Mouse (Mus musculus): ENCODE results near the gene Prdm16. TPM values are rescaled to one million over a fixed set of nuclear protein-coding genes. Genes with fewer than 3 reads are reported as not detected.

The Prdm16 gene
- total RNA-seq, 2 experiments from 2014 or later, result 1.4 to 2.0 TPM

GRCm38 (mm10) chr4:154563201-154563600 lies 73.5 kb downstream of the Prdm16 start:
- DNase-seq (ENCODE audit: low spot score), result no peak

DNA sequence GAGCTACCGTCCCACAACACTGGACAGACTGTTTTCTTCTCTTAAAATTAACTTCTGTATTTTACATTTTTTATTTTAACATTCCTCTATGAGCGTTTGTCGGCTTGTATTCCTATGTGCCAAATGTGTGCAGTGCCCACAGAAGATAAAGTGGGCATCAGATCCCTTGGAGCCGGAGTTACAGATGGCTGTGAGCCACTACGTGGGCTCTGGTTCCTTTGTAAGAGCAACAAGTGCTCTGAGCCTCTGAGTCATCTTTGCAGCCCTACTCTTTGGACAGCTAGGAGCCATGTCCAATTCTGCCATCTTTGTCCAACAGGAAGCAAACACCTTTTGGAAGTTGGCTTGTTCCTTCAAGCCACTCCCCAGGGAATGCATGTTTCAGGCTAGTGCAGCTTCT lies 78.6 kb downstream of the Prdm16 start:
- no peak for DNase-seq (ENCODE audit: low spot score)

GRCm38 (mm10) chr4:154557168-154557567 lies 79.5 kb downstream of the Prdm16 start:
- no peak for DNase-seq (ENCODE audit: low spot score)

DNA sequence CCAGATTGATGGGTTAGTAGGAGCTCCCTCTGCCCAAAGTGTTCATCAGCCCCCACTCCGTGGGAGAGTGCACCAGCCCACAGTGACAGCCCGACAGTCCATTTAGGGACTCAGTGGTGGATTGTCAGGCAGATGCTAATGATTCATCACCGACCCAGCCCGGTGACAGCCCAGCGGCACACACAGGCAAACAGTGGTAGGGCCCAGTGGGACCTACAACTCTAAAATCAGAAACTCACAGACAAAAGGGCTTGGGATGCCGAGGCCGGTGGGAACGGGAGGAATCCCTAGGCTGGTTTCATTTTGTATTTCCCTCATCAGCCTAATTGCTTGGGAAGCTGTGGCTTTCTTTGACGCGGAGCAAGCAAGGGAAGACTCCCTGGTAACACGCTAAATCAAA lies 80.3 kb downstream of the Prdm16 start:
- DNase-seq (ENCODE audit: low spot score), result no peak

GRCm38 (mm10) chr4:154549961-154550393 lies 86.7 kb downstream of the Prdm16 start:
- no peak for DNase-seq (ENCODE audit: low spot score)

DNA sequence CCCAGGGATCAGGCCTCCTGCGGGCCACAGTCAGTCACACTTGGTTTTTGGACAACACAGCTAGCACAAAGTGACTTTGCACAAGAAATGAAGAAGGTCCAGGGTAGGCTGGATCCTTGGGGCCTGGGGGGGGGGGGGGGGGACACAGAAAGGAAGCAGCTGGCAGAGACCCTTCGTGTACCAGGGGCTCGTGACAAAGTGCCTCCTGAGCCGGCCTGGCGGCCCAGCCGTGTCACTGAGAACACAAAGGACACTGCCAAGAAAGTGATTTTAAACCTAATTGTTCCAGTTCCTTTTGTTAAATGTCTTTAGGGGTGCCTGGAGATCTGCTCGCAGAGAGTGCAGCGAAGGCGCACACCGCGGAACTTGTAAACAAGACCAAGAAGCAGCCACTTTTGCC lies 87.2 kb downstream of the Prdm16 start:
- DNase-seq (ENCODE audit: low spot score), result no peak

DNA sequence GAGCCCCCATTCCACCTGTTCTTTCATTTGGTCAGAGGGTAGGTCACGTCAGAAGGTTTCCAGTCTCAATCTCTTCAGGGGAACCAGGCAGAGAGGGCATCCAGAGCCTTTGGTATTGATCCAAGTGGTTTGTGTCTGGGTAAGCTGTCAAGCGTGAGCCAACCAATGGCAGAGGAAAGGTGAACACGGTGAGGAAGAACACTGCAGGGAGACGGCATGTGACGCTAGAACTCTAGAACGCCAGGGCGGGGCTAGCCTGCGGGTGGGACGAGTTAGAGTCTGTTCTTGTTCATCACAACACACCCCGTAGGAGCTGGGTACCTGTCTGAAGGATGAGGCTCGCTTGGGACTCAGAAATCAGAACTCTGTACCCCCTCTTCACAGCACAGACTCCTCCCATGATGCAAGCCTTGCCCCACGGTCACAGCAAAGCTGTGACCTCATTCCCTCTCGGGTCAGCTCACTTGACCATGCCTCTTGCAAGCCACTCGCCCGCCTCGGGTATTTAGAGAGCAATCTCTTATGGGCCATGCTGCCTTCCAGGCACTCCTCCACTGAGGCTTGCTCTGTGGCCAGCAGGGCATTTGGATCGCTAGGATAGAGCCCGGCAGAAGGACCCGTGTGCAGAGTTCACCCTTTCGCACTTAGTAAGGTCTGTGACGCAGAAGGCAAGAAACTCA lies 89.4 kb downstream of the Prdm16 start:
- no peak for DNase-seq (ENCODE audit: low spot score)

DNA sequence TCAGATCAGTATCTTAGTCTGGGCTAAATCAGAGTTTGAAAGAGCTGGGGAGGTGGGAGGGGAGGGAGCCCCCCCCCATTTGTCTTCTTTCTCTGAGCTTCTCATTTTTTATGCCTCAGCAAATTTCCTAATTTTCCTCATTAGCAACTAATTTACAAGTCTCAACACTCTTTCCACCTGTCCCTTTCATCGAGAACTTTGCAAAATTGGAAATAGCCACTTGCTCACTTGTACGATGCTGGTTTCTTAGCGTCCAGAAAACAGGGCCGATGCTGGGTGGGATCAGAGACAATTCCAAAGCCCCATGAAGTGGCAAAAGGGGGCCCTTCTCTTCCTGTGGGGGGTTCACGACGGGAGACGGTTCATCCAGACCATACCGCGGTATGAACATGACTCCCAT lies 91.4 kb downstream of the Prdm16 start:
- DNase-seq (ENCODE audit: low spot score), result no peak

GRCm38 (mm10) chr4:154543921-154544320 lies 92.8 kb downstream of the Prdm16 start:
- DNase-seq (ENCODE audit: low spot score), result no peak

GRCm38 (mm10) chr4:154543128-154543527 lies 93.5 kb downstream of the Prdm16 start:
- DNase-seq (ENCODE audit: low spot score), result no peak

DNA sequence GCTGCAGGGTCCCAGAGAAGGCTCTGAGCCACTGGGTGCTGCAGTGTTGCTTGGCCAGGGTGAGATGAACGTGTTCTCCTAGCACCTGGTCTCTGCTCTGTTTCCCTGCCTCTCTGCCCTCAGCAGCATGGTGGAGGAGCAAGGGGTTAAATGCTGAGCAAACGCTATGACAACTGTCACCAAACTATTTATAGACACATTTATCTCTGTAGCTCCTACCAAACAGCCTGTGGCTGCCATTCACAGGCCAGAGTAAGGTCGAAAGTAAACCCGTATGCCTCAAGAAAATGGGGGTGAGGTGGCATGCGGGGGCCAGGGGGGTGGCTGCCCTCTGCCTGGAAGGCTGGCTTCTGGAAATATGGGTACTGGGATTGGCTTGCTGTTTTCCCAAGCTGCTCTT lies 94.1 kb downstream of the Prdm16 start:
- no peak for DNase-seq (ENCODE audit: low spot score)

- no peak for DNase-seq (ENCODE audit: low spot score)
These were observed 94.9 kb downstream of the Prdm16 start for GRCm38 (mm10) chr4:154541632-154542276.

GRCm38 (mm10) chr4:154540671-154541070 lies 96.0 kb downstream of the Prdm16 start:
- DNase-seq (ENCODE audit: low spot score), result no peak

- DNase-seq (ENCODE audit: low spot score), result no peak
These were observed 97.0 kb downstream of the Prdm16 start for GRCm38 (mm10) chr4:154539703-154540102.

GRCm38 (mm10) chr4:154538727-154539126 lies 97.9 kb downstream of the Prdm16 start:
- DNase-seq (ENCODE audit: low spot score), result no peak

DNA sequence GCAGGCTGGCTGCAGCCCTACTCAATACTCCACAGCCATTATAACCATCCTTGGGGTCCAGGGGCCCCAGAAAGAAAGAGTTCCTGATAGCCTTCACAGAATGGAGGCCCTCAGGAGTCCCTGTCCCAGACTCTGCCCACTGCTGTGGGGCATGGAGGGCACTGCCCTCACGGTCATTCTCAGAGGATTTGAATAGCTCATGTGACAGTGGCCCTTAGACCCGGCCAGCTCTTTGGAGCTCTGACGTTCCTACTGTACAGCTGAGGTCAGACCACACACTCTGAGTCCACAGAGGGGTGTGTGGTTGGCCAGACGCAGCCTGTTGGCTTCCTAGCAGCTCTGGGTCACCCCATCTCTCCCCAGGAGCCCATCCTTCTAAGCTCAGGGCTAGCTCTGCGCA lies 100.6 kb downstream of the Prdm16 start:
- DNase-seq (ENCODE audit: low spot score), result no peak

- DNase-seq (ENCODE audit: low spot score), result no peak
These were observed 105.3 kb downstream of the Prdm16 start for GRCm38 (mm10) chr4:154531368-154531767.

DNA sequence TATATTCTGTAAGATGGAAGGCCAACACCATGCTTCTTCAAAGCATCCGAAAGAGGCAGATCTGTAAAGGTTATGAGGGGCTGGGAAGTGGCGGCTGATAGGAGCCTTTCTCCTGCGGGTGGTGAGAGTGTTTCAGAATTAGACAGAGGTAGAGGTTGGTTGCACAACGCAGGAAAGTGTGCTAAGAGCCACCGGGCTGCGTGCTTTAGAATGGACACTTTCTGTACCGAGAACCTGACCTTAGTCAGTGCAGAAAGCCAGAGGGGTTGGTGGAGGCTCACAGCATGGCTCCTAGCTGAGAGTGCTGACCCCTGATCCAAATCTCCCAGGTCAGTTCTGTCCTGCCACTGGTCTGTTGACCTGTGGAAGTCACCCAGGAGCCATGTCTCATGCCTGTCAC lies 106.3 kb downstream of the Prdm16 start:
- no peak for DNase-seq (ENCODE audit: low spot score)

DNA sequence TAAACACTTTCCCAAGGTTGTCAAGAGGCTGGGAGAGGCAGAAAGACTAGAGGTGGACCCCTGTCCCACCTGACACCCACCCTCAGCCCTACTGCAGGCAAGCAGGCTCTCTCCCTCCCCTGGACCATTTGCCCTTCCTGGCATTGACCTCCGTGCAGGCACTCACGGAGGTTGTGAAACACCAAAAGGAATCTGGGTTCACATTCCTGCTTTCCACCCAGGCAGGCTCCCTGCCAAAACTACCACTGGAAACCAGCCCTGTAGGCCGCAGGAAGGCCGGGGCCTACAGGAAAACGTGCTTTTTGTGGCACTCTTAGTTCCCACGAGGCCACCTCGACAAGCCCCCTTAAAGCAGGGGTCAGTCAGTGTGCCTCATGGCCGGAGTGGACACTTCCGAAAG lies 109.2 kb downstream of the Prdm16 start:
- peak; percentile 41 for DNase-seq (ENCODE audit: low spot score)

- no peak for DNase-seq (ENCODE audit: low spot score)
These were observed 110.3 kb downstream of the Prdm16 start for GRCm38 (mm10) chr4:154526351-154526786.

- DNase-seq (ENCODE audit: low spot score), result no peak
These were observed 112.8 kb downstream of the Prdm16 start for GRCm38 (mm10) chr4:154523898-154524297.

DNA sequence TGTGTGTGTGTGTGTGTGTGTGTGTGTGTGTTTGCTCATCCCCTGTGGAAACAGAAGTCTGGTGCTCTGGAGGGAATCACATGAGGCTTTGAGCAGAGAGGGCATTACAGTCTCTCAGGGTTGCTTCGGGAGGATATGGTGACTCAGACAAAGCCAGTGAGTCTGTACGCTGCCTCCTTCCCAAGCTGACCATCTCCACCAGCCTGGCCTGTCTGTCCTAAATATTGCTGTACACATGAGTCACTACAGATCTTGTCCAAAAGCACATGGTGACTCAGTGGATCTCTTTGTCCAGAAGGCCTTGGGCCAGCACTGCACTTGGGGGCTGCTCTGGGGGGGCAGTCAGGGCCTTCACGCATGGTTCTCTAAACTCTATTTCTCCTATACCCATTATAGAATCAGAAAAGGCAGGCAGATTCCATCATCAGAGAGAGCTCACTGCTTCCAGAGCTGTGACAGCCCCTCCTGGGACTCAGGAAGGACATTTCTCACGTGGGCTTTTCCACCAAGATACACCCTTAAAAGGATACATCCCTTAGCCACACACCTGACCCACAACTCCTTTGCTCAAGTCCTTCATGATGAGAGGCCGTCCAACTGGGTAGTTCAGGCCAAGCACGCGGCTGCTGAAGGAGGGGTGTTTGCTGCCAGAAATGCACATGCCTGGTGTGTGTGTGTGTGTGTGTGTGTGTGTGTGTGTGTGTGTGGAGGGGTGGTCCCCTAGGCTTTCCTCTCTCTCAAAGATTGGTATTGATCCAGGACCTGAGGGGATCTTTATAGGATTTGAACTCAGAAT lies 114.6 kb downstream of the Prdm16 start:
- DNase-seq (ENCODE audit: low spot score), result no peak

Data from gastrocnemius, adult 18-20 months (tissue).